Mouse (Mus musculus) neural tube, embryonic 15.5 days (tissue): ENCODE results near the gene Abcg3. TPM values are rescaled to one million over a fixed set of nuclear protein-coding genes. Genes with fewer than 3 reads are reported as not detected.
"Not testable (repeated sequence)": the region's sequence is repeated elsewhere in the genome, so short reads cannot be mapped to it uniquely, and the experiment has no call there.

Experiments used
- ATAC-seq: fragments of 200-750 bp; cut with Nextera tagmentation; 2 replicates; pipeline ENCODE4 v1.8.0; 2017; ENCODE audit warnings: mild to moderate bottlenecking, moderate TSS enrichment, moderate library complexity; ENCODE audit not compliant: low FRiP score
- H3K27ac ChIP-seq: fragments of 300-500 bp; sonication (generic); replicated peaks from 2 replicates; pipeline ENCODE4 v1.5.1; 2015; ENCODE audit warnings: mild to moderate bottlenecking, inconsistent platforms
- H3K27me3 ChIP-seq: fragments of 300-500 bp; sonication (generic); replicated peaks from 2 replicates; pipeline ENCODE4 v1.6.1; 2015; ENCODE audit warnings: inconsistent platforms
- H3K36me3 ChIP-seq: fragments of 300-500 bp; sonication (generic); 2 replicates; pipeline ENCODE4 v1.6.1; 2015; ENCODE audit warnings: inconsistent platforms
- H3K4me1 ChIP-seq: fragments of 300-500 bp; sonication (generic); 2 replicates; pipeline ENCODE4 v1.6.1; 2015; ENCODE audit warnings: inconsistent platforms
- H3K4me2 ChIP-seq: fragments of 300-500 bp; sonication (generic); 2 replicates; pipeline ENCODE4 v1.6.1; 2015; ENCODE audit warnings: inconsistent platforms, mild to moderate bottlenecking, moderate library complexity
- H3K4me3 ChIP-seq: fragments of 300-500 bp; sonication (generic); replicated peaks from 2 replicates; pipeline ENCODE4 v1.5.1; 2015; ENCODE audit warnings: mild to moderate bottlenecking, inconsistent platforms
- H3K9ac ChIP-seq: fragments of 300-500 bp; sonication (generic); replicated peaks from 2 replicates; pipeline ENCODE4 v1.6.1; 2015; ENCODE audit warnings: mild to moderate bottlenecking, inconsistent platforms
- H3K9me3 ChIP-seq: fragments of 300-500 bp; sonication (generic); replicated peaks from 2 replicates; pipeline ENCODE4 v1.6.1; 2016; ENCODE audit warnings: inconsistent platforms
- WGBS: fragments of 180-500 bp; shearing (Covaris S2); methylation state at CpG from one replicate; pipeline ENCODE4 v1.1.7; 2015; ENCODE audit warnings: mixed read lengths; 5-methylcytosine and 5-hydroxymethylcytosine counted together
- polyA plus RNA-seq: library from polyadenylated mRNA; unstranded; fragments of >200 nt; fragmentation: Nextera tagmentation; extraction: Ambion mirVana; gene quantifications from 2 replicates; pipeline ENCODE4 v1.2.1, GENCODE M21; 2015

The Abcg3 gene
- polyA plus RNA-seq, 1 experiment from 2014 or later: 0.40 TPM

DNA sequence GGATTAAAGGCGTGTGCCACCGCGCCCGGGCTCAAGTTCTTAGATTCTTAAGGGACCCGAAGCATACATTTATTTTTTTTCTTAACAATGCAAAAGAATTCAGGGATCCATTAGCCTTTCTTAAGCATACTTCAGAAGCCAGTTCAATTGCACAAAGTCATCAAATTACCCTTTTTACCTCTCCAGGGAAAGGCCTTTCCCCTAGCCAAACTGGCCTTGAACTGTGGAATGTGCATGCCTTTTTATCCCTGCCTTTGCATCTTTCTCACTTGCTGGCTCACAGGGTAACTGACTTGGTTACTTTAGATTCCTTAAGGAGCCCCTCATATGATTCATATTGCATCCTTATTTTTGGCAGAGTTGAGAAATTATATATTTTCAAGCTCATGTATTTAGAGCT is 76.0 kb downstream of the Abcg3 start:
- H3K9ac ChIP-seq, H3K4me3 ChIP-seq, H3K27ac ChIP-seq, H3K4me1 ChIP-seq, ATAC-seq, H3K4me2 ChIP-seq, H3K9me3 ChIP-seq, H3K36me3 ChIP-seq, H3K27me3 ChIP-seq: not testable (repeated sequence)
- 94% methylated on average over 5 of the region's 5 CpGs for WGBS

Other genes with a start within 250 kb of the Abcg3 start
- gene Zfp951, start 122.6 kb downstream of the Abcg3 start, polyA plus RNA-seq: 4.5 and 5.3 TPM in 2 replicates
- 1.4 and 3.5 TPM in 2 replicates for gene Gbp9, start 156.8 kb upstream of the Abcg3 start, polyA plus RNA-seq
- gene Gbp8, start 156.8 kb upstream of the Abcg3 start, polyA plus RNA-seq: 0.41 and 5.2 TPM in 2 replicates
- 2.2 and 7.4 TPM in 2 replicates for gene Gbp4, start 156.9 kb upstream of the Abcg3 start, polyA plus RNA-seq